Mouse (Mus musculus) left cerebral cortex, adult 6 months (tissue): Measurements from ENCODE around the gene Gm49387. TPM values are rescaled to one million over a fixed set of nuclear protein-coding genes. Genes with fewer than 3 reads are reported as not detected.

Experiments
- long read RNA-seq, 2 experiments: library from polyadenylated mRNA; unstranded; transcript quantifications; one replicate each; pipeline ENCODE4 v2.0.0; 2019 to 2020
- polyA plus RNA-seq: library from polyadenylated mRNA; unstranded; fragments of <200 nt; fragmentation: Nextera tagmentation; gene quantifications from 2 replicates; pipeline ENCODE4 v1.2.3, GENCODE M21; 2021

Gene Gm49387
- polyA plus RNA-seq: not detected in 2 replicates
- long read RNA-seq, experiment 1, partial matches to known transcripts: 0 of 1 reads
- long read RNA-seq, experiment 1, other reads (novel, unspliced or antisense): 1 of 1 reads
- long read RNA-seq, experiment 2: 0 reads

DNA sequence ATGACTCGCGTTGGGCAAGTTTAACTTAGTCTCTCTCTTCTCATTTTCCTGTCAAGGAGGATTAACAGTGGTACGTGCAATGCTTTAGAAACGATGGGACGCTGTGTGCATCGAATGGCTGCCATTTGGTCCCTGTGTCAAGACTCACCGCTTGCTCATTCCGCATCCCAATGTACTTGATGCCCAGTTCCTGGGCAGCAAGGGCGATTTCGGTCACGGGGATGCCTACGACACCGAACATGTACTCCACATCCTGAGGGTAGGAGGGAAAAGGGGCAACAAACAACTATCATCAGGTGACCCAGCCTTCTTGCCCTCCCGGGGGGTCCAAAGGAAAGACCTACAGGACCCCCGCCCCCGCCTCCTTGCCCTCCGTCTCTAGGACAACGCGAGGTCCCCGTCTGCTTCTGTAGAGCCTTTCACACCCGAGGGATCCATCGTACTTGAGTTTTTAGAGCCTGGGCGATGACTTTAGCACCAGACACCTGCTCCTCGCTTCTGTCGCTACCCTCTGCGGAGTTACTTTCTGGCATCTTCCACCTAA, at the start of gene Gm49387:
Gene Gm49387 (minus strand): TSS at position 533 of the 544 bp plus-strand sequence.

DNA sequence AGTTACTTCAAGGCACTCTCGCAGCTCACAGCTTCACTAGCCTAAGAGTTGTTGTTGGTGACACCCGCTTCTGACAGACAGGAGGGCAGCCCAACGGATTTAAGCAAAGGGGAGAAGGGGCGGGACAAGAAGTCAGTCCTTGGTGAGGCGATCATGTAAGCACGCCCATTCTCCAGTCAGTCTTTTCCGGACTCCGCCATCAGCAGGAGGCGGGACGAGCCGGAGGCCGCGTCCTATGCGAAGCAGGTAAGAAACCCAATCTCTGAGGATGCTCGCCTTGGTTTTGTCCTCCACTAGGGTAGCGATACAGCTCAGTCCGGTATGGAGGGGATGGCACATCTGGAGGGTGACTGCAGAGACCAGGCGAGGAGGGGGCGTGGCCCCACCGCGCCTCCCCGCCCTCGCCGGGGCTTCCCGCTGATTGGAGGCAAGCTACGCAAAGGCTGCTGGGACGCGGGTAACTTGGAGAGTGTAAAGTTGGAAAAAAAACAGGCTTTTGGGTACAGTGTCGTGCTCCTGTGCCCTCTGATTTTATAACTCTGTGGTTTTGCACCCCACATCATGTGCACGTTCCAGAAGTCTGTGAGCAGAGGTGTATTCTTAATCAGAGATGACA, 320 bp upstream of the Gm49387 start, which contains the start of the genes Btd and Hacl1:
Gene Btd (plus strand): TSS at position 139 of the 616 bp plus-strand sequence.
Gene Hacl1 (minus strand): TSS at position 397 of the 616 bp plus-strand sequence.

DNA sequence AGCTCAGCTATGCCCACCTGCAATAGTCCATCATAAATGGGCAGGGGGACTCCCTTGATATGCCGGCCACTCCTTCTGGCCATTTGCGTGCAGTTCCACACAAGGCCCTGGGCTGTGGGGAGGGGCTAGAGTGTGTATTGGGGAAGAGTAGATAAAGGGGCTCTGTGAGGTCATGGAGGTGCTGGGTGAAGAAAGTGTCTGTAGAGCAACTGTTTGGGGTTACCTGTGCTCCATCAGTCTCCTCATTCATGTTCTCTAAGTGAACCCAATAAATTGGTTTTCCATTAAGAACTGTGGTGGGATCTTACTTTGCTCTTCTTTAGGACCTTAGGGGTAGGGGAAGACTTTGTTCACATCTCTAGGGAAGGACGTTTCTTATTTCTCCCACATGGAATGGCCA, 49.4 kb downstream of the Gm49387 start, which contains the start of gene Colq:
Gene Colq (minus strand): TSS at position 101 of the 400 bp plus-strand sequence.

Other genes starting within 250 kb of the Gm49387 start
- 22.4 and 23.5 TPM in 2 replicates for gene Sh3bp5, start 204.8 kb downstream of the Gm49387 start, polyA plus RNA-seq
- 3.1 and 4.1 TPM in 2 replicates for gene Eaf1, start 146.5 kb downstream of the Gm49387 start, polyA plus RNA-seq
- 12.1 and 12.4 TPM in 2 replicates for gene Mettl6, start 145.8 kb downstream of the Gm49387 start, polyA plus RNA-seq
- 0.82 and 0.84 TPM in 2 replicates for gene Colq, start 49.5 kb downstream of the Gm49387 start, polyA plus RNA-seq
- gene Btd, start 150 bp upstream of the Gm49387 start, polyA plus RNA-seq: 7.2 and 8.8 TPM in 2 replicates
- gene Hacl1, start 408 bp upstream of the Gm49387 start, polyA plus RNA-seq: 7.8 and 13.5 TPM in 2 replicates
- 2.8 and 3.3 TPM in 2 replicates for gene Ankrd28, start 189.8 kb upstream of the Gm49387 start, polyA plus RNA-seq